Mouse (Mus musculus) MEL (cell line): ENCODE results near the gene Appbp2.

ENCODE experiments used
- CTCF ChIP-seq, 3 experiments: IDR thresholded peaks in 2 of 3; conservative IDR thresholded peaks in 1 of 3; 2 replicates each; pipeline ENCODE4 v1.5.1; 2011 to 2012; ENCODE audit warnings: low read length in 3 of 3, low read depth in 2 of 3, mild to moderate bottlenecking in 2 of 3, improper control_type of control experiment in 1 of 3, inconsistent platforms in 1 of 3, mixed read lengths in 1 of 3, moderate library complexity in 1 of 3; ENCODE audit not compliant: control insufficient read depth in 1 of 3, insufficient read depth in 1 of 3, poor library complexity in 1 of 3, severe bottlenecking in 1 of 3
- HCFC1 ChIP-seq: IDR thresholded peaks from 2 replicates; pipeline ENCODE4 v1.6.1; 2012; ENCODE audit warnings: low read depth, mild to moderate bottlenecking, inconsistent platforms, low read length, improper control_type of control experiment, moderate library complexity
- JUND ChIP-seq: IDR thresholded peaks from 2 replicates; pipeline ENCODE4 v1.6.1; 2011; ENCODE audit warnings: low read depth, mild to moderate bottlenecking, improper control_type of control experiment, low read length
- MAX ChIP-seq: IDR thresholded peaks from 2 replicates; pipeline ENCODE4 v1.6.1; 2011; ENCODE audit warnings: low read length, improper control_type of control experiment
- MXI1 ChIP-seq: IDR thresholded peaks from 2 replicates; pipeline ENCODE4 v1.6.1; 2011; ENCODE audit warnings: mild to moderate bottlenecking, low read depth, low read length, improper control_type of control experiment
- NRF1 ChIP-seq: IDR thresholded peaks from 2 replicates; pipeline ENCODE4 v1.6.1; 2014; ENCODE audit warnings: low read depth, mild to moderate bottlenecking, inconsistent platforms, low read length, improper control_type of control experiment, moderate library complexity; ENCODE audit not compliant: poor library complexity, insufficient read depth, severe bottlenecking
- POLR2A ChIP-seq, 2 experiments: IDR thresholded peaks; 2 replicates each; pipeline ENCODE4 v1.6.1; 2011 to 2012; ENCODE audit warnings: low read length in 2 of 2, mild to moderate bottlenecking in 2 of 2, control low read depth in 1 of 2, improper control_type of control experiment in 1 of 2, low read depth in 1 of 2, moderate library complexity in 1 of 2; ENCODE audit not compliant: control insufficient read depth in 1 of 2, insufficient read depth in 1 of 2, poor library complexity in 1 of 2
- RCOR1 ChIP-seq: IDR thresholded peaks from 2 replicates; pipeline ENCODE4 v1.6.1; 2012; ENCODE audit warnings: low read depth, mild to moderate bottlenecking, inconsistent platforms, low read length, improper control_type of control experiment
- TCF12 ChIP-seq: IDR thresholded peaks from 2 replicates; pipeline ENCODE4 v1.6.1; 2014; ENCODE audit warnings: low read depth, mild to moderate bottlenecking, inconsistent platforms, low read length, improper control_type of control experiment, moderate library complexity
- UBTF ChIP-seq: IDR thresholded peaks from 2 replicates; pipeline ENCODE4 v1.6.1; 2012; ENCODE audit warnings: low read depth, mild to moderate bottlenecking, inconsistent platforms, low read length, improper control_type of control experiment, moderate library complexity, borderline replicate concordance; ENCODE audit not compliant: insufficient read depth
- ZMIZ1 ChIP-seq: IDR thresholded peaks from 2 replicates; pipeline ENCODE4 v1.6.1; 2012; ENCODE audit warnings: low read depth, mild to moderate bottlenecking, inconsistent platforms, low read length, improper control_type of control experiment, moderate library complexity
- ZNF384 ChIP-seq: IDR thresholded peaks from 2 replicates; pipeline ENCODE4 v1.6.1; 2012; ENCODE audit warnings: low read depth, mild to moderate bottlenecking, inconsistent platforms, low read length, improper control_type of control experiment

DNA sequence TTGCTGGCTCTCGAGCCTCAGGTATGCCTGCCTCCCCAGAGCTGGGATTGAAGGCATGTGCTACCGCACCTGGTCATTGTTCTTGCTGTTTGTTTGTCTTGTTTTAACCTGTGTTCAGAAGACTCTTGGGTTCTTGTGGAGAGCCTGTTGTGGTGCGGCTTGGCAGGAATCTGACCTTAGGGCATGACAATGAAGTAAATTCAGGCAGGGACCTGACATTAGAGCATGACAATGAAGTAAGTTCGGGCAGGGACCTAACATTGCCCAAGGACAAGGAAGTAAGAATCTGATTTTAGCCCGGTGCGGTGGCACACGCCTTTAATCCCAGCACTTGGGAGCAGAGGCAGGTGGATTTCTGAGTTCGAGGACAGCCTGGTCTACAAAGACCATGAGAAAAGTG is 6.3 kb upstream of the Appbp2 start:
- TF ChIP-seq RCOR1 (no peak), MAX (no peak), CTCF (IDR thresholded peaks at IDR 0.05 in 2 of 3, conservative IDR thresholded peaks at IDR 0.05 in 1 of 3; ENCODE audit: control insufficient read depth in 1 of 3, insufficient read depth in 1 of 3, low read depth in 2 of 3, low read length in 3 of 3, poor library complexity in 1 of 3, severe bottlenecking in 1 of 3) (no peak), MXI1 (no peak), POLR2A (IDR thresholded peaks at IDR 0.05; ENCODE audit: control insufficient read depth in 1 of 2, insufficient read depth in 1 of 2, low read depth in 1 of 2, low read length in 2 of 2, poor library complexity in 1 of 2) (no peak), ZNF384 (no peak), NRF1 (no peak), ZMIZ1 (no peak), UBTF (no peak), HCFC1 (no peak), JUND (no peak), TCF12 (no peak)
